Mouse (Mus musculus): ENCODE measurements at regions not wholly inside any gene's neighbourhood (a gene's known extent, or its start where the extent isn't known, plus 50 kb on each side); places are given as distances from the start of the nearest gene placed in this dataset.

GRCm38 (mm10) chr12:106597636-106598035 is 587.6 kb downstream of the Vrk1 start:
- DNase-seq (ENCODE audit: low spot score): no peak

GRCm38 (mm10) chr12:106607240-106607639 is 597.2 kb downstream of the Vrk1 start:
- no peak for DNase-seq (ENCODE audit: low spot score)

DNA sequence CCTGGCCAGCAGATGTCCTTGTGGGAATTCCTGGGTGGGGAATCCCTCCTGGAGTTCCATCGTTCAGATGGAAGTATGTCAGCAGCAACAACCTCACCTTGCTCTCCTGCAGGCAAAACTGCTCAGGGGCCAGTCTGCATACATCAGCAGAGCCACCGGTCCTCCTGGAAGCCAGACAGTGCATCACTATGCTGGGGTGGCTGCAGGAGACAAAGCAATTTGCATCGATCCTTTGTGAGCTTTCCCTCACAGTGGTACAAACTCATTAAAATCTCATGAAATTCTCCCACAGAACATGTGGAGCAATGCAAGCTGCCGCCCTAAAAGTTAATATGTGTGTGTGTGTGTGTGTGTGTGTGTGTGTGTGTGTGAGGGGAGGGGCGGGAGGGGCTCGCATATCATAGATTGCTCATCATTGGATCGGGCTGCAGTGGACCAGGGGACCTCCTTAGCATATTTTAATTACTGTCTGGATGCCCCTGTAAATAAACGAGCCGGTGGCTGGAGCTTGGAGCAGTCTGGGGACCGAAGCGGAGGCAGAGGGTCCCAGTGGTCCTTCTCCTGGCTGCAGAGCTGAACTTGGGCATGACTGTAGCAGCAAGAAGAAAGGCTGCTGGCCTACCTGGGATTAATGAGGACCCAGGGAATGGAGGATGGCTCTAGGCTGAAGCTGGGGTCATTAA is 597.8 kb downstream of the Vrk1 start:
- DNase-seq (ENCODE audit: low spot score): no peak

GRCm38 (mm10) chr12:106618684-106619083 is 608.7 kb downstream of the Vrk1 start:
- no peak for DNase-seq (ENCODE audit: low spot score)

- DNase-seq (ENCODE audit: low spot score): no peak
These were observed 616.8 kb downstream of the Vrk1 start for GRCm38 (mm10) chr12:106626786-106627185.

GRCm38 (mm10) chr12:106632566-106632965 is 622.5 kb downstream of the Vrk1 start:
- no peak for DNase-seq (ENCODE audit: low spot score)

- DNase-seq (ENCODE audit: low spot score): peak; percentile 1
These were observed 623.1 kb downstream of the Vrk1 start for GRCm38 (mm10) chr12:106633096-106633495.

DNA sequence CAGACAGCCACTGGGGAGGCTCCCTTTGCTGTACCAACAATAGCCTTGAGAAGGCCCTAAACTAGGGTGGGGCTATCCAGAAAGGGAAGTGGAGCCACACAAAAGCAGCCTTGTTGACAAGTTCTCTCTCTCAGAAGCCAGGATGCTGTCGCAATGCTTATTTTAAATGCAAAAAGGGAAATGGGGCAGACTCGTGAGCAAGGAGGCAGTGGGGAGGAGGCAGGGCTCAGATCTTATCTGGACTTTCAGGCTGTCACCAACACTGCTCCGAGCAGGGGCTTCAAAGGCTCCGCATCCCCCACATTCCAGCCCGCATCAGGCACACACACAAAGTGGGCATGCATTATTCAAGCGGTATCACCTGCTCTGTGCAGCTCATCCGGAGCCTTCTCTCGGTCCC is 648.3 kb downstream of the Vrk1 start:
- DNase-seq (ENCODE audit: low spot score): no peak

DNA sequence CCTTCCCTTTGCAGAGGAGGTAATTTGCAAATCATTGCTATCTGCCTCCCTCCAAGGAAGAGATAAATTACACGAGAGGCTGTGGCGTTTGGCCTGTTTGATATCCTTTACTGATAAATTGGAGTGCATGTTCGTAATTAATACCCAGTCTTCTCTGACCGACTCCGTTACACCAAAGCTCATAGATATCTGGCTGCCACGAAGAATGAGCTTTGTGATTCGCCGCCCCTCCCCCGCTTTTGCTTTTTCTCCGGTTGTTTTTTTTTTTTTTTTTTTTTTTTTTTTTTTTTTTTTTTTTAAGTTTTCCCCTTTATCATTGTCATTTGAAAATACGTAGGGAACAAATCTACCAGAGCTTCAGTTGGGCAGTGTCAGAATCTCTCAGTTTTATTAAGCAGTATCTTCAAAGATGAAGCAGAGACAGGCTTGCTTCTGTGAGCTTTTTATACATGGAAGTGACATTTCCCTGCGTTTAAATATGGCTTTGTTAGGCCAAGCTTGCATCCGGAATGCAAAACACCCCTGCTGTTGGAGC is 663.3 kb downstream of the Vrk1 start:
- no peak for DNase-seq (ENCODE audit: low spot score)

DNA sequence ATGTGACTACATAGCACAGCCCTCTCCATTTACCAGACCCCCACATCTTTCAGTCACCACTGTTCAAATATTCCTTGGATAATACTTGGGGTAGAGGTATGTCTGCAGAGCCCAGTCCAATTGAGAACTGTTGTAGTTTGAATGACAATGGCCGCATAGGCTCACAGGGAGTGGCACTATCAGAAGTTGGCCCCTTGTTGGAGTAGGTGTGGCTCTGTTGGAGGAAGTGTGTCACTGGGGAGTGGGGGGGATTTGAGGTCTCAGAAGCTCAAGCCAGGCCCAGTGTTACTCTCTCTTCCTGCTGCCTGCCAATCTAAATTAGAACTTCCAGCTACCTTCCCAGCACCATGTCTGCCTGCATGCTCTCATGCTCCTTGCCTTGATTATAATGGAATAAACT is 664.7 kb downstream of the Vrk1 start:
- no peak for DNase-seq (ENCODE audit: low spot score)

- no peak for DNase-seq (ENCODE audit: low spot score)
These were observed 666.1 kb downstream of the Vrk1 start for GRCm38 (mm10) chr12:106676136-106676535.

GRCm38 (mm10) chr12:106676566-106676965 is 666.5 kb downstream of the Vrk1 start:
- DNase-seq (ENCODE audit: low spot score): no peak

- no peak for DNase-seq (ENCODE audit: low spot score)
These were observed 676.0 kb downstream of the Vrk1 start for GRCm38 (mm10) chr12:106685986-106686385.

DNA sequence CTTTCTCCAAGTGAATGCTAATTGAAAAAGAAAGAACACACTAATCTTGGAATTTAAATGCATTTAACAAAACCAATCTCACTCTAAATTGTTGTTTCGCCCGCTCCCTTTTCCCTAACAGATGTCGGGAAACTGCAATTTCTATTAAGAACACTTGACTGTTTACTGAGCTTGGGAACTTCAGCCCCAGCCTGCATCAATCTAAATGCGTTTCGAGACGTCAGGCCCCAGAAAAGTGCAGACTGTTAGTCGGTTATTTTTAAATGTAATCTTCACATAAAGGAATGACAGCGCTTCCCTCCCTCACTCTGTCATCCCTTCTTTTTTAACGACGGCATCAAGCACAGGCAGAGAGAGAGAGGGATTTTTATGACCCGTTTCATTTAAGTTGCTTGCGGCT is 677.7 kb downstream of the Vrk1 start:
- DNase-seq (ENCODE audit: low spot score): no peak

GRCm38 (mm10) chr12:106688156-106688740 is 678.2 kb downstream of the Vrk1 start:
- DNase-seq (ENCODE audit: low spot score): no peak

- DNase-seq (ENCODE audit: low spot score): no peak
These were observed 692.9 kb downstream of the Vrk1 start for GRCm38 (mm10) chr12:106702958-106703357.

DNA sequence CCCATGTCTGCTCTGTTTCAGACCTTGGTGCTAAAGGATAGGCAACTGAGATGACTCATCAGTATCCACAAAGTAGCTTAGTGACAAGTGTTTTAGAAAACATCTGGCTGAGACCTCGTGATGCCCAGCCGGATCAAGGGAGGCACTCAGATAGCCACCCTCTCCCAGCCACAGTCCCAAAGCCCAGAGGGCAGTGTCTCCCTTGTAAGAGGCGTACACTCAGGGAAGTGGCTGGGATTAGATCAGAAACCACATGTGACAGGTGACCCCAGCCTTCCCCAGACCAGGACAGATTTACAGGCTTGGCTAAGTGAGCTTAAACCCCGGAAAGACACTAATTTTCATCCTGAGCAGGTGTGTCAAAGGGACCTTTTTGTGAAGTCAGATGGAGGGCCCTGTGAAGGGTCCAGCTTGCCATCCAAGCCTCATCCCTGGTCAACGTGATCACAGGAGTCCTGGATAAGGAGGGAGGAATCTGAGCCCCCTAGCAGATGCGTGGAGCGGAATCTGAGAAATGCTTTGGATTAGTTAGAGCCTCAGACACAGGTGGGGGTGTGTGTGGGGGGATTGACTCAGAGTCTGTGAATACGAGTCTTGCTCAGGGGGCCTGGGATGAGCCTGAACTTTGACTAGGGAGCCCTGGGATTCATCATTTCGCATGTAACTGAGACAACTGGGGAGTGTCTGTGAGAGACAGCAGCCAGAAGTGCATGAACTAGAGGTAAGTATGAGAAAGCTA is 711.4 kb downstream of the Vrk1 start:
- DNase-seq (ENCODE audit: low spot score): no peak

- no peak for DNase-seq (ENCODE audit: low spot score)
These were observed 712.0 kb downstream of the Vrk1 start for GRCm38 (mm10) chr12:106722010-106722362.

- DNase-seq (ENCODE audit: low spot score): no peak
These were observed 712.7 kb downstream of the Vrk1 start for GRCm38 (mm10) chr12:106722761-106723160.

DNA sequence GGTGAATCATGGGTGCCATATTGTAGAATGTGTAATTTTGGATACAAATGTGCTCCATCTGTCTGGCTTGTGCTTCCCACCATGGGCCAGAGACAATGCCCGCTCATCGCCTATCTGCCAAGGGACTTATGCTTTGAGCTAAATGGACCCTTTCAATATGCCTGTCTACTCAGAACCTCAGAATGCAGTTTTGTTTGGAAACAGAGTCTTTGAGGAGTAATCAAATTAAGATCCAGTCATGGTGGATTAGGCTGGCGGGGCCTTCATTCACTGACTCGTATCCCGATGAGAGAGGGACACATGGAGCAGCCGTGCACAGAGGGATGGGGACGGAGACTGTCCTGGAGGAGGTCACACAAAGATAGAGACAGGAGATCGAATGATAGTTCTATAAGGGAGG is 716.9 kb downstream of the Vrk1 start:
- no peak for DNase-seq (ENCODE audit: low spot score)

DNA sequence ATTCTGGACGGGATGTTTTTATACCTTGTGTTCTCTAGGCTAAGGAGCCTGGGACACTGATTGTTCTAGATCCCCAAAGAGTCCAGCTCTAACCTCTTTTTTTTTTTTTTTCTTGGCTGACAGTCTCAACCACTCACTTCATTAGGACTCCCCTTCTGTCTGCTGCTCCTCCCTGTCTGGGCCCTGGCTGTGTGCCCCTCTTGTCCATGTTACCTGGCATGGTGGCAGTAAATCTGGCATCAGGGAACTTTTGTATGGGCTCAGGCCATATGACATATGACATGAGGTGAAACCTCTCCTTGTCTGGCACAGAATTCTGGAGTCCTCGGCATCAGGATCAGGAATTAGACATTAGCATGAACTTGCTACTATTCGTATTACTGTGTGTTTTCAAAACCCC is 717.5 kb downstream of the Vrk1 start:
- no peak for DNase-seq (ENCODE audit: low spot score)

DNA sequence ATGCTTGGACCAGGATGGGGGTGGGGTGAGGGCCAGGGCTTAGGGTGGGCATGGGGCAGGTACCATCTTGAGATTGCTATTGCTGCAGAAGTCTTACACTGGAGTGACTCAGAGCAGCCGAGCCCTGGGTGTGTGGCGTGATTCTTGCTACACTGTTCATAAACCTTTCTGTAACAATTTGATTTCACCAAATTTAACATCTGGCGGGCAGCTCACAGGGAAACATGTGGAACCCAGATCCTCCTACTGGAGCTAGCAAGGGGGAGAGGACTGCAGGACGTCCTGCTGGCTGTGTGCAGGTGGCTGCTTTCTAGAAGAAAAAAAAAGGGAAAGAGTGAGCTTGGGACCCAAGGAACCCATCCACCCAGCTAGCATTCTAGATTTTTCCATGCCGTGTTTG is 719.7 kb downstream of the Vrk1 start:
- no peak for DNase-seq (ENCODE audit: low spot score)

All from ovary, postnatal 10 days (tissue).